Mouse (Mus musculus) kidney, embryonic 15.5 days (tissue): ENCODE results near the gene 2010106E10Rik. TPM values are rescaled to one million over a fixed set of nuclear protein-coding genes. Genes with fewer than 3 reads are reported as not detected.

Experiments
- ATAC-seq: fragments of 200-750 bp; cut with Nextera tagmentation; replicated peaks from 2 replicates; pipeline ENCODE4 v1.8.0; 2017; ENCODE audit warnings: moderate TSS enrichment; ENCODE audit not compliant: low FRiP score
- H3K27ac ChIP-seq: fragments of 300-500 bp; sonication (generic); 2 replicates; pipeline ENCODE4 v1.5.1; 2015; ENCODE audit warnings: mild to moderate bottlenecking, inconsistent platforms
- H3K27me3 ChIP-seq: fragments of 300-500 bp; sonication (generic); 2 replicates; pipeline ENCODE4 v1.6.1; 2015; ENCODE audit warnings: inconsistent platforms
- H3K36me3 ChIP-seq: fragments of 300-500 bp; sonication (generic); 2 replicates; pipeline ENCODE4 v1.6.1; 2015; ENCODE audit warnings: inconsistent platforms
- H3K4me1 ChIP-seq: fragments of 300-500 bp; sonication (generic); 2 replicates; pipeline ENCODE4 v1.6.1; 2015; ENCODE audit warnings: inconsistent platforms
- H3K4me2 ChIP-seq: fragments of 300-500 bp; sonication (generic); 2 replicates; pipeline ENCODE4 v1.6.1; 2015; ENCODE audit warnings: moderate library complexity, mild to moderate bottlenecking, inconsistent platforms
- H3K4me3 ChIP-seq: fragments of 300-500 bp; sonication (generic); replicated peaks from 2 replicates; pipeline ENCODE4 v1.5.1; 2015; ENCODE audit warnings: mild to moderate bottlenecking, inconsistent platforms
- H3K9ac ChIP-seq: fragments of 300-500 bp; sonication (generic); 2 replicates; pipeline ENCODE4 v1.6.1; 2015; ENCODE audit warnings: mild to moderate bottlenecking, inconsistent platforms
- H3K9me3 ChIP-seq: fragments of 300-500 bp; sonication (generic); replicated peaks from 2 replicates; pipeline ENCODE4 v1.6.1; 2016; ENCODE audit warnings: inconsistent platforms
- WGBS: fragments of 180-500 bp; shearing (Covaris S2); methylation state at CpG from one replicate; pipeline ENCODE4 v1.1.7; 2015; ENCODE audit warnings: mixed read lengths; 5-methylcytosine and 5-hydroxymethylcytosine counted together
- polyA plus RNA-seq: library from polyadenylated mRNA; unstranded; fragments of >200 nt; fragmentation: Nextera tagmentation; extraction: Ambion mirVana; gene quantifications from 2 replicates; pipeline ENCODE4 v1.2.1, GENCODE M21; 2015

Gene 2010106E10Rik
- not detected in 2 replicates for polyA plus RNA-seq

DNA sequence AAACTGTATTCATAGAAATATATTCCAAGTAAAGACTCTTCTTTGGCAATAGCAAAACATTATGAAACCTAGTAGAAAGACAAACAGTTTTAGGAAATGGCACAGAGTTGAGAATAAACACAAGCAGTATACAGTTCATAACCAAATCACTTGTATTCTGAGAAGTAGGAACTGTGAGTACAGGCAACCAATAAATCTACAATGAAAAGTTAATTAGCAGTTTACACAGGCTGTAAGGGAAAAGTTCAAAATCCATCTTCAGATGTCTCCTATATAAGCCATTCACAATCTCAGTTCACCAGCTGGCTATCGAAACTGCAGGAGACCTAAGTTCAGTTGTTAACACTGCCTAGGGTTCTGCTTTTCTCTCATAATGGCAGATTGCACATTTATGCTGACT is at the start of gene 2010106E10Rik:
Gene 2010106E10Rik, plus strand, starts transcription at position 301 of the 400 bp plus-strand sequence.
- Histone ChIP-seq H3K9ac (no peak within 1 kb of the TSS), H3K27ac (no peak within 1 kb of the TSS), H3K9me3 (no peaks in the 10 kb centered on the region), H3K36me3 (no peaks in the 10 kb centered on the region), H3K4me2 (no peak within 1 kb of the TSS), H3K4me3 (no peak within 1 kb of the TSS), H3K27me3 (no peaks in the 10 kb centered on the region), H3K4me1 (no peaks in the 10 kb centered on the region)
- 79% methylated on average over 1 of the region's 1 CpGs for whole genome bisulfite sequencing
- no peak for ATAC-seq

DNA sequence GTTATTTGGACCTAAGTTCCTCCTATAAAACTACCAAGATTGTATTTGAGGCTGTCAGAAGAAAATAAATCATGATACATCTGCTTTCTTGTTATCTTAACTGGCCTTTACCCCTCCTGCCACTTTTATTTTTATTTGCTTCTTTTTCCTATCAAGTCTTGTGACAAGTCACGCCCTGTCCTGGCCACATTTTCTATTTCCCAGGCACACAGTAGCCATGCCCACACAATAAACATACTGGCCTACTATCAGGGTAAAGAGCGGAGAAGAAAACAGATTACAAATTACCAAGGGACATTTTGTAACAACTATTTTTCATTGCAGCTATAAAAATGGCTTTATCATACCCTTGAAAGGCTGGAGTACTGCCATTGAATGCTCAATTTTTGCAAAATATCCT is 10.6 kb downstream of the 2010106E10Rik start:
- Histone ChIP-seq H3K4me3 (no peak overlapping the region), H3K4me1 (no peaks in the 10 kb centered on the region), H3K9me3 (no peaks in the 10 kb centered on the region), H3K9ac (no peak overlapping the region), H3K27me3 (no peaks in the 10 kb centered on the region), H3K4me2 (no peak overlapping the region), H3K27ac (no peak overlapping the region), H3K36me3 (no peaks in the 10 kb centered on the region)
- no peak for ATAC-seq
- WGBS, result 80% methylated on average over 2 of the region's 2 CpGs

DNA sequence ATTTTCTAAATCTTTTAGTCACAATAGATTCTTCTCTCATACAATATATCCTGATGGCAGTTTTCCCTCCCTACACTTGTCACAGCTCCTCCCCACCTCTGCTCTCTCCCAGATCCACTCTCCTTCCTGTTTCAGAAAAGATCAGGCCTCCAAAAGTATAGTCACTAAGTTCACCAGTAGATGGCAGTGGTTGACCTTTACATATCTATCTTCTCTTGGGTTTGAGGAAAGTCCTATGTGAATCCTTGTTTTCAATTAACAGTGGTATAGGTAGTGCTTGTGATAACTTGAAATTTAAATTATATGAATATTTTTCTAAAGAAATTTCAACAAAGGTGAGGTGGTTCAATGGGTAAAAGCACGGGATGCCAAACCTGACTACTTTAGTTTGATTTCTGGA is 29.7 kb downstream of the 2010106E10Rik start:
- Histone ChIP-seq H3K4me3 (no peak overlapping the region), H3K27me3 (no peaks in the 10 kb centered on the region), H3K4me2 (no peak overlapping the region), H3K36me3 (no peaks in the 10 kb centered on the region), H3K9ac (no peak overlapping the region), H3K27ac (no peak overlapping the region), H3K9me3 (no peaks in the 10 kb centered on the region), H3K4me1 (no peaks in the 10 kb centered on the region)
- ATAC-seq, result 0 out of 2 replicates have a peak, but pooled peaks have one; percentile 54
- WGBS, result 72% methylated on average over 1 of the region's 1 CpGs

DNA sequence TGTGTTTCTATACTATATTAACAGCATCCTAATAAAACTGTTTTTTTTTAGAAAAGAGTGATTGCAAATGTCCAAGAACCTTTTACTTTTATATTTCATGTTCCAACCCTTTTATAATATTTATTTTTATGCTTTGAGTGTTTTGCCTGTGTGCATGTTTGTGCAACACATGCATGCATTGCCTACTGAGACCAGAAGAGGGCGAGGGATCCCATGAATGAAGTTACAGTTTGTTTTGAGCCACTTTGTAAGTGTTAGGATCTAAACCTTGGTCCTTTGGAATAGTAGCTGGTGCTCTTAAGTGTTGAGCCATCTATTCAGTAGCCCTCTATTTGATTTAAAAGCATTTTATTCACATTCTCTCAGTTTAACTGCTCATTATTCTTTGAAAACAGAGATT is 48.0 kb downstream of the 2010106E10Rik start:
- no peak for ATAC-seq
- no peaks in the 10 kb centered on the region for H3K4me1 ChIP-seq
- H3K27me3 ChIP-seq, result no peaks in the 10 kb centered on the region
- no peaks in the 10 kb centered on the region for H3K9me3 ChIP-seq
- no peak overlapping the region for H3K9ac ChIP-seq
- H3K4me2 ChIP-seq, result no peak overlapping the region
- no peaks in the 10 kb centered on the region for H3K36me3 ChIP-seq
- no peak overlapping the region for H3K4me3 ChIP-seq
- 44% methylated on average over 1 of the region's 1 CpGs for WGBS
- H3K27ac ChIP-seq, result no peak overlapping the region

GRCm38 (mm10) chrX:112567716-112568115 is 72.6 kb downstream of the 2010106E10Rik start:
- Histone ChIP-seq H3K27me3 (no peaks in the 10 kb centered on the region), H3K36me3 (no peaks in the 10 kb centered on the region), H3K4me1 (no peaks in the 10 kb centered on the region), H3K4me2 (no peak overlapping the region), H3K4me3 (no peak overlapping the region), H3K9me3 (no peaks in the 10 kb centered on the region), H3K9ac (no peak overlapping the region), H3K27ac (no peak overlapping the region)
- no peak for ATAC-seq
- 76% methylated on average over 2 of the region's 2 CpGs for WGBS

DNA sequence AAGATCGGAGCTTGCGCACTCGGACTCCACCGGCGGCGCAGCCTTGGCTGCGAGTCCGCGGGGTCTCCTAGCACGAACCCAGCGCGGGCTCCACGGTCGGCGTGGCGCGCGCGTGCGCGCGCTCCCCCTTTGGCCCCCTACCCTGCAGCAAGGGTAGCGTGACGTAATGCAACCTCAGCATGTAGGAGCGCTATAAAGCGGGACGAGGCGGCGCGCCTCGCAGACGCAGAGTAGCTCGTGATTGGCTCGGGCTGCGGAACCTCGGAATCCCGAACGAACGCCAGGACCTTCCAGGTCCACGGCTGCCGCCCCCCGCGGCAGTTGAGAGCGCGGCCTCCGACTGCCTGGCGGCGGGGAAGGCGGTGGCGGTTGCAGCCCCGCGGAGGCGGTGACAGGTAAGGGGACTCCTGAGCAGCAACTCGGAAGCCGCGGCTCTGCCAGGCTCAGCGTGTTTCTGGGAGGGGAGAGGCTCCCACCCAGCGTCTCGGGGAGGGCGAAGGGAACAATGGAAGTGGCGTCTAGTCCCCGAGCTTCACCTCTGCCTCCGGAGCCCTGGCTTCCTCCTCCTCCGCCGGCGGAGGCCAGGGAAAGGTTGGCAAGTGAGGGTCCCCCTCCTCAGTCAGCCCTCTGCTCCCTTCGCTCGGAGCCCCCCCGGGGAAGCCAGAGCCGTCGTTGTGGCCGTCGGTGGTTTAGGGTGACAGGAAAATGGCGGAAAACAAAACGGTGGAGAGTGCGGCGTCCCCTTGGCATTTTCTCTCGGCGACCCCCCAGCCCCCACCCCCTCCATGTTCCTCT is 105.6 kb downstream of the 2010106E10Rik start, which contains the start of gene Zfp711:
Gene Zfp711, plus strand, starts transcription at position 16 of the 795 bp plus-strand sequence.
- Histone ChIP-seq H3K9ac (peak within 1 kb of the TSS; percentile 56), H3K4me2 (peak within 1 kb of the TSS; percentile 59), H3K36me3 (no peaks in the 10 kb centered on the region), H3K27ac (peak within 1 kb of the TSS; percentile 64), H3K27me3 (no peaks in the 10 kb centered on the region), H3K4me3 (peak within 1 kb of the TSS; percentile 63), H3K9me3 (no peaks in the 10 kb centered on the region), H3K4me1 (no peaks in the 10 kb centered on the region)
- 28% methylated on average over 62 of the region's 79 CpGs for WGBS
- peak; percentile 97 for ATAC-seq

GRCm38 (mm10) chrX:112601306-112602120 is 106.4 kb downstream of the 2010106E10Rik start:
- WGBS, result 16% methylated on average over 52 of the region's 81 CpGs
- peak overlapping the region; percentile 59 for H3K4me2 ChIP-seq
- ATAC-seq, result peak; percentile 77
- peak overlapping the region; percentile 64 for H3K27ac ChIP-seq
- H3K9ac ChIP-seq, result peak overlapping the region; percentile 56
- no peaks in the 10 kb centered on the region for H3K4me1 ChIP-seq
- peak overlapping the region; percentile 63 for H3K4me3 ChIP-seq
- H3K9me3 ChIP-seq, result no peaks in the 10 kb centered on the region
- H3K27me3 ChIP-seq, result no peaks in the 10 kb centered on the region
- no peaks in the 10 kb centered on the region for H3K36me3 ChIP-seq

Other genes starting within 250 kb of the 2010106E10Rik start
- gene Apool, start 183.9 kb upstream of the 2010106E10Rik start, polyA plus RNA-seq, result 57.6 and 62.9 TPM in 2 replicates
- not detected in 2 replicates for gene Satl1, start 88.5 kb upstream of the 2010106E10Rik start, polyA plus RNA-seq
- 11.2 and 12.6 TPM in 2 replicates for gene Zfp711, start 105.3 kb downstream of the 2010106E10Rik start, polyA plus RNA-seq
- 0.34 and 0.50 TPM in 2 replicates for gene Pof1b, start 203.4 kb downstream of the 2010106E10Rik start, polyA plus RNA-seq